Mouse (Mus musculus): ENCODE measurements around the gene Olfr513. TPM values are rescaled to one million over a fixed set of nuclear protein-coding genes. Genes with fewer than 3 reads are reported as not detected.

Olfr513 gene
- not detected for polyA plus RNA-seq (2017; shearing (Covaris generic))

DNA sequence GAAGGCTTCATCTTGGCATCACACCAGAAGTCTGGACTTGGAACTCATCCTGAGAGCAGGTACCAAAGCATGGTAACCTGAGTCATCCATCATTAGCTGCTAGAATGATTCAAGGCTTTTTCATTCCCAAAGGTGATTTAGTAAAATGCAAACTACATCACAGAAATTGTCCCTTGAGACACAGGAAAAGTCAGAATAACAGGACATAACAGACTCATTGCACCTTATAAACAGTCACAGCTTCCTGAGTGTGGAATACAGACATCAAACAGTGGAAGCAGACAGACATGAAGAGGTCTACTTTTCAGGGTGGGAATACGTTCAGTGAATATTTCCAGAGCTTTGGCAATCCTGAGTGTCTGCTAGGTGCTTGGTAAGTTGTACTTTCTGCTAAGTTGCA lies at the start of gene Olfr513:
Olfr513 (plus strand) TSS at position 301 of the 400 bp plus-strand sequence.

DNA sequence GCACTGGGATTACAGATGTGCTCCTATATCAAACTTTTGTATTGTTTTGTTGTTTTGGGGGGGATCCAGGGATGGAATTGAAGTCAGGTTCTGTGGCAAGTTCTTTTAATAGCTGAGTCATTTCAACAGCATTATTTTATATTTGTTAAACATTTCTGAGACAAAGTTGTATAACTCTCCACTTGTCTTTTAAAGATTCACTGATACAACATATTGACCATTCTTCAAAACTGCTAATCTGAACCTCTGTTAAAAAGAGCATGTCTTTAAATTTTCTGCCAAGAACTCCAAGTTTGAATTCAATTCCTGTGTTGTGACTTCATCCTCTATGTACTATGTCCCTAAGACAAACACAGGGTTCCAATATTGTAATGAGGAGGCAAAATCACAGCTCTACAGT lies 37.8 kb upstream of the Olfr513 start, which contains the start of gene Olfr512:
Olfr512 (plus strand) TSS at position 301 of the 400 bp plus-strand sequence.

Other genes starting within 250 kb of the Olfr513 start
- gene Olfr502, start 225.9 kb upstream of the Olfr513 start, polyA plus RNA-seq (2017; shearing (Covaris generic)), result 0.11 TPM
- not detected for gene Olfr503, start 206.4 kb upstream of the Olfr513 start, polyA plus RNA-seq (2017; shearing (Covaris generic))
- gene Olfr504, start 185.2 kb upstream of the Olfr513 start, polyA plus RNA-seq (2017; shearing (Covaris generic)), result not detected
- not detected for gene Olfr506, start 140.2 kb upstream of the Olfr513 start, polyA plus RNA-seq (2017; shearing (Covaris generic))
- not detected for gene Olfr507, start 129.2 kb upstream of the Olfr513 start, polyA plus RNA-seq (2017; shearing (Covaris generic))
- not detected for gene Olfr508, start 121.0 kb upstream of the Olfr513 start, polyA plus RNA-seq (2017; shearing (Covaris generic))
- not detected for gene Olfr509, start 99.1 kb upstream of the Olfr513 start, polyA plus RNA-seq (2017; shearing (Covaris generic))
- gene Olfr510, start 84.6 kb upstream of the Olfr513 start, polyA plus RNA-seq (2017; shearing (Covaris generic)), result not detected
- gene Olfr512, start 37.7 kb upstream of the Olfr513 start, polyA plus RNA-seq (2017; shearing (Covaris generic)), result not detected
- gene Olfr514, start 75.0 kb downstream of the Olfr513 start, polyA plus RNA-seq (2017; shearing (Covaris generic)), result not detected
- not detected for gene Olfr516, start 99.6 kb downstream of the Olfr513 start, polyA plus RNA-seq (2017; shearing (Covaris generic))
- gene Olfr517, start 121.4 kb downstream of the Olfr513 start, polyA plus RNA-seq (2017; shearing (Covaris generic)), result not detected
- gene Olfr518, start 134.0 kb downstream of the Olfr513 start, polyA plus RNA-seq (2017; shearing (Covaris generic)), result not detected
- gene Olfr519, start 143.4 kb downstream of the Olfr513 start, polyA plus RNA-seq (2017; shearing (Covaris generic)), result not detected
- gene Nlrp10, start 179.2 kb downstream of the Olfr513 start, polyA plus RNA-seq (2017; shearing (Covaris generic)), result 0.19 TPM
- gene Eif3f, start 183.4 kb downstream of the Olfr513 start, polyA plus RNA-seq (2017; shearing (Covaris generic)), result 138 TPM
- 0.36 TPM for gene Tub, start 199.4 kb downstream of the Olfr513 start, polyA plus RNA-seq (2017; shearing (Covaris generic))

Measured in CD4-positive, CD25-positive, alpha-beta regulatory T cell (primary cell).